Mouse (Mus musculus): ENCODE results near the gene Tes. TPM values are rescaled to one million over a fixed set of nuclear protein-coding genes. Genes with fewer than 3 reads are reported as not detected.
A peak's percentile ranks its signal among the peaks of the same experiment; 100 is the strongest.
"Not testable (repeated sequence)": the region's sequence is repeated elsewhere in the genome, so short reads cannot be mapped to it uniquely, and the experiment has no call there.

Tes gene
- total RNA-seq (2014; fragmentation: Nextera tagmentation), result 2.9 and 3.5 TPM in 2 replicates
- 8.4 and 19.4 TPM in 2 replicates for total RNA-seq (2017)

GRCm38 (mm10) chr6:17064936-17065790 is at the start of gene Tes:
Gene Tes (plus strand): TSS chr6:17065149.
- ATAC-seq (replicated peaks; ENCODE audit: low FRiP score, low TSS enrichment, poor library complexity, severe bottlenecking), result peak; percentile 94

- no peak for ATAC-seq (replicated peaks; ENCODE audit: low FRiP score, low TSS enrichment, poor library complexity, severe bottlenecking)
These were observed 39.1 kb upstream of the Tes start for GRCm38 (mm10) chr6:17025886-17026285.

GRCm38 (mm10) chr6:17027572-17027971 is 37.4 kb upstream of the Tes start:
- no peak for ATAC-seq (replicated peaks; ENCODE audit: low FRiP score, low TSS enrichment, poor library complexity, severe bottlenecking)

GRCm38 (mm10) chr6:17028809-17029208 is 36.1 kb upstream of the Tes start:
- no peak for ATAC-seq (replicated peaks; ENCODE audit: low FRiP score, low TSS enrichment, poor library complexity, severe bottlenecking)

- ATAC-seq (replicated peaks; ENCODE audit: low FRiP score, low TSS enrichment, poor library complexity, severe bottlenecking), result no peak
These were observed 32.7 kb upstream of the Tes start for GRCm38 (mm10) chr6:17032231-17032728.

- no peak for ATAC-seq (replicated peaks; ENCODE audit: low FRiP score, low TSS enrichment, poor library complexity, severe bottlenecking)
These were observed 30.9 kb upstream of the Tes start for GRCm38 (mm10) chr6:17034095-17034494.

DNA sequence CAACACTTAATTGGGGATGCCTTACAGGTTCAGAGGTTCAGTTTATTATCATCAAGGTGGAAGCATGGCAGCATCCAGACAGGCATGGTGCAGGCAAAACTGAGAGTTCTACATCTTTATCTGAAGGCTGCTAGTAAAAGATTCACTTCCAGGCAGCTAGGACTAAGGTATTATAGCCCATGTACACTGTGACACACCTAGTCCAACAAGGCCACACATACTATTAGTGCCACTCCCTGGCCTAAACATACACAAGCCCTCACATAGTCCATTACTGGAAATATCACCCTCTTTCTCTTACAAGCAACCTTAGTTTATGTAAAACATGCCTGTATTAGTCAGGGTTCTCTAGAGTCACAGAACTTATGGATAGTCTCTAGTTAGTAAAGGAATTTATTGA is 29.7 kb upstream of the Tes start:
- no peak for ATAC-seq (replicated peaks; ENCODE audit: low FRiP score, low TSS enrichment, poor library complexity, severe bottlenecking)

DNA sequence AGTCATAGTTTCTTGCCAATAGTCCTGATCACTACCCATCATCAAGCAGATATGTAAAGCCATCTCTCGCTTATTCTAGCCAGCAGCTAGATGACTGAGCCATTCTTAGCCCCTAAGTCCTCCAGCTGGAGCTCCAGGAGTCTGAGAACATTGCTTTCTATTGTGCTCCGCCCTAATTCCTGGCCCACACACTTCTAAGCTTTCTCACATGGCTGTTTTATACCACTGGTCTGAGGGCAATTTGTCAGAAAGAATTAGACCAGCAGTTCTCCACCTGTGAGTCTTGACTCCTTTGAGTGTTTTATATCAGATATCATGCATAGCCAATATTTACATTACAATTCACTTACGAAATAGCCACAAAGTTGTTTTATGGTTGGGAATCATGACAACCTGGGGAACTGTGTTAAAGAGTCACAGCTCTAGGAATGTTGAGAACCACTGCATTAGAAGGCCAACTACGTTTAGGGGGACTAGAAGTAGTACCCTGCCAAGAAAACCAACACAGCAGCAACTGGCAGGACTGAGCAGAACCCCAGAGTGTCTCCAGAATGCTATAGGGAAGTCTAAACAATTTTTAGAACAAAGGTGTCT is 13.4 kb upstream of the Tes start:
- ATAC-seq (replicated peaks; ENCODE audit: low FRiP score, low TSS enrichment, poor library complexity, severe bottlenecking), result no peak

GRCm38 (mm10) chr6:17053028-17053660 is 11.8 kb upstream of the Tes start:
- ATAC-seq (replicated peaks; ENCODE audit: low FRiP score, low TSS enrichment, poor library complexity, severe bottlenecking), result no peak

DNA sequence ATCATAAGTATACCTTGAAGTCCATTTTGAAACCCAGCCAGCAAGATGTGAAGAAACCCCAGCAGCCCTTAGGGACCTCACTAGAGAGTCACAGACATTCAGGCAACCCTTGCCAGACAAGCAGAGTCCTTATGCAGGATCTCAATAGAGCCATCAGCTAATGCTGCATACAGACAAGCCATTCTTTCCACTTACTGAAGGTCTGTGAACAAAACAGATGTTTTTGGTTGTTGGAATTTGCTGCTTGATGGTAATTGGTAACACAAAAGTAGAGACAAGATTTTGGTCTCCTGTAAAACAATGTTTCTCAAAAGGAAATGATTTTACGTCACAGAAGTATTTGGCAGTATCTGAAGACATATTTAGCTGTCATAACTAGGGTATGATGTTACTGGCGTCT is 10.2 kb upstream of the Tes start:
- ATAC-seq (replicated peaks; ENCODE audit: low FRiP score, low TSS enrichment, poor library complexity, severe bottlenecking), result no peak

DNA sequence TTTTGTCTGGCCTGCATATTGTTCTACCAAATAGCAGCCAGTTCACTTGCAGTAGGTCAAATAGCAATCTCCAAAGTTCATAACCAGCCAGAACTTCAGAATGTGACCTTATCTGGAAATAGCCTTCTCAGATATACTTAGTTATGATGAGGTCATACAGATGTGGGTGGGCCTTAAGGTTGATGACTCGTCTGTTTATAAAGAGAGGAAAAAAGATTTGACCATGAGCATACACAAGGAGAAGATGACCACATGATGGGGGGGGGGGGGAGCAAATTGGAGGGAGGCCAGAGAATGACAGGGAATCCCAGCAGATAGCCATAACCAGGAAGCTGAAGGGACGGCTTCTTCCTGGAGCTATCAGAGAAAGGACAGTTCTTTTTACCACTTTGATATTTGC is 9.3 kb upstream of the Tes start:
- no peak for ATAC-seq (replicated peaks; ENCODE audit: low FRiP score, low TSS enrichment, poor library complexity, severe bottlenecking)

DNA sequence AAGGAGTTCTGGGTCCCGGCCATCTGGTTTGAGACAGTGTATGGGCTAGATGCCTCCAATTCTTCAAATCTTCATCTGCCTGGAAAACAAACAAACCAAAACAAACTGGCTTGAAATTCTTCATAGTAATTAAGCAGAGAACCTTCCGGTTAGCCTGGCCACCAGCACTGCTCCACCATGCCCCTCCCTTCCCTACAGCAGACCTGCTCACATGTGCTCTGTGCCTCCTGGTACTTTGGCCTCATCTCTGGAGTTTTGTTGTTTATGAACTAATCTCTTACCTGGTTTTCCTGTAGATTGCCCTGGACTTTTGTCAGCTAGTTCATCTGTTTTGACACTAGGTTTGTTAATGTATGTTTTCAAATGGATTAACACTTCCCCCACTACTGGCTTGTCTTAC is 5.4 kb upstream of the Tes start:
- no peak for ATAC-seq (replicated peaks; ENCODE audit: low FRiP score, low TSS enrichment, poor library complexity, severe bottlenecking)

DNA sequence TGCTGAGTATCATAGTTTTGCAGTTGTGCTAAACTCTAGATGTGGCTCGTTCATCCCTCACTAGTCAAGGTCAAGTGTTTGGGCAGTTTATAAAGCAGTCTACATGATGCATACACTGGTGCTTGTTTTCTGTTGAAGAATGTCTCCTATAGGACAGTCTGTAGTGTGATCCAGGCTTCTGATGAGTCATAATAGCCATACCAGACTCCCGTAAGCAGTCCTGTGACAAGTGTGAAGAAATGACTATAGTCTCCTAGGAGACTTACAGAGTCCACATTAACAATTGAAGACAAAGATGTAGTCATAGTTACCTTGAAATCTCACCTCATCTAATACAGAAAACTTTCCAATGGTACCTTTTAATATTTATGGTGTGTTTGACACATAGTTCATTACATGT is 4.8 kb upstream of the Tes start:
- no peak for ATAC-seq (replicated peaks; ENCODE audit: low FRiP score, low TSS enrichment, poor library complexity, severe bottlenecking)

DNA sequence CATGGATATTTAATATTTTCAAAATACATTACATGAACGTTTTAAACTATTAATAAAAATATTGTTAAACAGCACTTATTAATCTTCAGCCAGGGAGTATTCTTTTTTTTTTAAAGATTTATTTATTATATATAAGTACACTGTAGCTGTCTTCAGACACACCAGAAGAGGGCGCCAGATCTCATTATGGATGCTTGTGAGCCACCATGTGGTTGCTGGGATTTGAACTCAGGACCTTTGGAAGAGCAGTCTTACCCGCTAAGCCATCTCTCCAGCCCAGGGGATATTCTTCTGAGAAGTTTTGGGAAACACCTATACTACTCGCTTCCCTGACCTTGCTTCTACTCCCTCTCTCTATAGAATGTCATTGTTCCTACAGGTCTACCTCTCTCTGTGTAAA is 3.1 kb upstream of the Tes start:
- ATAC-seq (replicated peaks; ENCODE audit: low FRiP score, low TSS enrichment, poor library complexity, severe bottlenecking), result not testable (repeated sequence)

- no peak for ATAC-seq (replicated peaks; ENCODE audit: low FRiP score, low TSS enrichment, poor library complexity, severe bottlenecking)
These were observed 2.6 kb upstream of the Tes start for GRCm38 (mm10) chr6:17062366-17062765.

GRCm38 (mm10) chr6:17065791-17066169 is 831 bp downstream of the Tes start:
- peak; percentile 38 for ATAC-seq (replicated peaks; ENCODE audit: low FRiP score, low TSS enrichment, poor library complexity, severe bottlenecking)

GRCm38 (mm10) chr6:17066211-17066940 is 1.4 kb downstream of the Tes start:
- ATAC-seq (replicated peaks; ENCODE audit: low FRiP score, low TSS enrichment, poor library complexity, severe bottlenecking), result no peak

DNA sequence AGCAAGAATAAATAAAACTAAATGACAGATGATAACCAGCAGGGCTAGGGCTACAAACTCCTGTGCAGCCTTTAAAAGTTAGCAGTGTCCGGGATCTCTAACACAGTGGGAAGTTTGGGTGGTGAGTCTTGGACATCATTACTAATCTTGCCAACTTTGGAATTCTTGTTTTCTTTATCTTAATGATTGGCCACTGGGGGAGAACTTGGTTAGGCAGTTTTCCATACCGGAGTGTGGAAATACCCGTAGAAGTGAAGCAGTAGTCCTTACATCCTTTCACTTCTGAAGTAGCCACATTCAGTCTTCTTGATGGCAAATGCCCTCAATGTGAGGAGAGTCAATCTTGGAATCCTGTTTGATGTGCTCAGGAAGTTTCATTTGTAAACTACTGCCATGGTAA is 7.0 kb downstream of the Tes start:
- no peak for ATAC-seq (replicated peaks; ENCODE audit: low FRiP score, low TSS enrichment, poor library complexity, severe bottlenecking)

GRCm38 (mm10) chr6:17072338-17072737 is 7.4 kb downstream of the Tes start:
- no peak for ATAC-seq (replicated peaks; ENCODE audit: low FRiP score, low TSS enrichment, poor library complexity, severe bottlenecking)
